Mouse (Mus musculus) midbrain, postnatal 0 days (tissue): ENCODE results near the gene Olfr1265. TPM values are rescaled to one million over a fixed set of nuclear protein-coding genes. Genes with fewer than 3 reads are reported as not detected.

Experiments used
- ATAC-seq: fragments of 200-750 bp; cut with Nextera tagmentation; 2 replicates; pipeline ENCODE4 v1.8.0; 2017; ENCODE audit warnings: moderate number of reproducible peaks, mild to moderate bottlenecking, moderate TSS enrichment, moderate library complexity; ENCODE audit not compliant: low FRiP score
- DNase-seq: peaks from one replicate; pipeline ENCODE4 v3.0.0-alpha.2; 2015; ENCODE audit warnings: low spot score
- H3K27ac ChIP-seq: fragments of 300-500 bp; sonication (generic); 2 replicates; pipeline ENCODE4 v1.5.1; 2014; ENCODE audit warnings: low read depth, mild to moderate bottlenecking, low read length, mixed read lengths
- H3K27me3 ChIP-seq: fragments of 300-500 bp; sonication (generic); 2 replicates; pipeline ENCODE4 v1.6.1; 2014; ENCODE audit warnings: low read length, control low read depth, mixed read lengths; ENCODE audit not compliant: insufficient read depth
- H3K36me3 ChIP-seq: fragments of 300-500 bp; sonication (generic); 2 replicates; pipeline ENCODE4 v1.6.1; 2014; ENCODE audit warnings: low read length, control low read depth, mixed read lengths; ENCODE audit not compliant: insufficient read depth
- H3K4me1 ChIP-seq: fragments of 300-500 bp; sonication (generic); 2 replicates; pipeline ENCODE4 v1.6.1; 2014; ENCODE audit warnings: mild to moderate bottlenecking, control low read depth, antibody characterized with exemption, low read length, mixed read lengths; ENCODE audit not compliant: insufficient read depth
- H3K4me2 ChIP-seq: fragments of 300-500 bp; sonication (generic); 2 replicates; pipeline ENCODE4 v1.6.1; 2014; ENCODE audit warnings: low read depth, mild to moderate bottlenecking, low read length, mixed read lengths; ENCODE audit not compliant: poor library complexity, severe bottlenecking
- H3K4me3 ChIP-seq: fragments of 300-500 bp; sonication (generic); 2 replicates; pipeline ENCODE4 v1.5.1; 2014; ENCODE audit warnings: low read depth, mild to moderate bottlenecking, low read length, moderate library complexity
- H3K9ac ChIP-seq: fragments of 300-500 bp; sonication (generic); replicated peaks from 2 replicates; pipeline ENCODE4 v1.6.1; 2014; ENCODE audit warnings: mild to moderate bottlenecking, low read length, moderate library complexity, mixed read lengths; ENCODE audit not compliant: poor library complexity, severe bottlenecking
- H3K9me3 ChIP-seq: fragments of 300-500 bp; sonication (generic); 2 replicates; pipeline ENCODE4 v1.6.1; 2016; ENCODE audit warnings: low read length, control low read depth
- CTCF ChIP-seq: IDR thresholded peaks from 2 replicates; pipeline ENCODE4 v1.5.1; 2016; ENCODE audit warnings: antibody characterized with exemption, mild to moderate bottlenecking
- WGBS: fragments of 180-500 bp; shearing (Covaris S2); extraction: QIAGEN DNeasy Blood & Tissue Kit; methylation state at CpG from one replicate; pipeline ENCODE4 v1.1.7; 2014; 5-methylcytosine and 5-hydroxymethylcytosine counted together
- polyA plus RNA-seq: library from polyadenylated mRNA; unstranded; fragments of >200 nt; fragmentation: Nextera tagmentation; extraction: Ambion mirVana; gene quantifications from 2 replicates; pipeline ENCODE4 v1.2.1, GENCODE M21; 2015
- total RNA-seq: library from RNA; depleted of rRNA; stranded (reverse); fragments of >200 nt; gene quantifications from 2 replicates; pipeline ENCODE4 v1.2.3, GENCODE M21; 2014; rRNA removed

Gene Olfr1265
- total RNA-seq: not detected in 2 replicates
- polyA plus RNA-seq: not detected in 2 replicates

GRCm38 (mm10) chr2:90035037-90035436 lies at the start of gene Olfr1265:
Olfr1265 (plus strand) TSS chr2:90035337.
- Histone ChIP-seq H3K36me3 (no peaks in the 10 kb centered on the region), H3K9me3 (no peaks in the 10 kb centered on the region), H3K4me1 (no peaks in the 10 kb centered on the region), H3K4me2 (no peak within 1 kb of the TSS), H3K9ac (no peak within 1 kb of the TSS), H3K27me3 (no peaks in the 10 kb centered on the region), H3K27ac (no peak within 1 kb of the TSS), H3K4me3 (no peak within 1 kb of the TSS)
- DNase-seq: no peak
- TF ChIP-seq CTCF: no peak
- no peak for ATAC-seq

- ATAC-seq (no peak), DNase-seq (no peak)
- no peak for TF ChIP-seq CTCF
- H3K27ac ChIP-seq: no peak within 1 kb of the TSS
- no peak within 1 kb of the TSS for H3K4me2 ChIP-seq
- H3K27me3 ChIP-seq: no peaks in the 10 kb centered on the region
- no peaks in the 10 kb centered on the region for H3K4me1 ChIP-seq
- H3K9me3 ChIP-seq: no peaks in the 10 kb centered on the region
- no peaks in the 10 kb centered on the region for H3K36me3 ChIP-seq
- no peak within 1 kb of the TSS for H3K4me3 ChIP-seq
- no peak within 1 kb of the TSS for H3K9ac ChIP-seq
Observed at GRCm38 (mm10) chr2:89990921-89991320, 44.2 kb upstream of the Olfr1265 start, which contains the start of gene Olfr1261. Olfr1261 (plus strand) TSS chr2:89991221.

- Histone ChIP-seq H3K9me3 (no peaks in the 10 kb centered on the region), H3K4me2 (no peak within 1 kb of the TSS), H3K27me3 (no peaks in the 10 kb centered on the region), H3K36me3 (no peaks in the 10 kb centered on the region), H3K4me3 (no peak within 1 kb of the TSS), H3K4me1 (no peaks in the 10 kb centered on the region), H3K9ac (no peak within 1 kb of the TSS), H3K27ac (no peak within 1 kb of the TSS)
- no peak for TF ChIP-seq CTCF
- DNase-seq (no peak), ATAC-seq (no peak)
Observed at GRCm38 (mm10) chr2:89999845-90000244, 35.3 kb upstream of the Olfr1265 start, which contains the start of gene Olfr1262. Olfr1262 (plus strand) TSS chr2:90000145.

GRCm38 (mm10) chr2:90011831-90012230 lies 23.3 kb upstream of the Olfr1265 start, which contains the start of gene Olfr1263:
Olfr1263 (plus strand) TSS chr2:90012131.
- no peaks in the 10 kb centered on the region for H3K9me3 ChIP-seq
- no peak for TF ChIP-seq CTCF
- ATAC-seq (no peak), DNase-seq (no peak)
- H3K4me3 ChIP-seq: no peak within 1 kb of the TSS
- no peak within 1 kb of the TSS for H3K27ac ChIP-seq
- H3K27me3 ChIP-seq: no peaks in the 10 kb centered on the region
- no peak within 1 kb of the TSS for H3K4me2 ChIP-seq
- no peak within 1 kb of the TSS for H3K9ac ChIP-seq
- 84% methylated on average over 2 of the region's 2 CpGs for WGBS
- no peaks in the 10 kb centered on the region for H3K36me3 ChIP-seq
- no peaks in the 10 kb centered on the region for H3K4me1 ChIP-seq

GRCm38 (mm10) chr2:90025477-90025876 lies 9.7 kb upstream of the Olfr1265 start, which contains the start of gene Olfr1264:
Olfr1264 (minus strand) TSS chr2:90025577.
- no peak for TF ChIP-seq CTCF
- DNase-seq: no peak
- Histone ChIP-seq H3K27me3 (no peaks in the 10 kb centered on the region), H3K9ac (no peak within 1 kb of the TSS), H3K4me1 (no peaks in the 10 kb centered on the region), H3K4me2 (no peak within 1 kb of the TSS), H3K27ac (no peak within 1 kb of the TSS), H3K36me3 (no peaks in the 10 kb centered on the region), H3K9me3 (no peaks in the 10 kb centered on the region), H3K4me3 (no peak within 1 kb of the TSS)
- 74% methylated on average over 2 of the region's 2 CpGs for WGBS
- no peak for ATAC-seq

- H3K4me2 ChIP-seq: no peak within 1 kb of the TSS
- no peak within 1 kb of the TSS for H3K27ac ChIP-seq
- no peaks in the 10 kb centered on the region for H3K36me3 ChIP-seq
- no peak within 1 kb of the TSS for H3K4me3 ChIP-seq
- no peaks in the 10 kb centered on the region for H3K27me3 ChIP-seq
- no peaks in the 10 kb centered on the region for H3K9me3 ChIP-seq
- no peak for TF ChIP-seq CTCF
- no peak within 1 kb of the TSS for H3K9ac ChIP-seq
- DNase-seq: no peak
- ATAC-seq: no peak
- no peaks in the 10 kb centered on the region for H3K4me1 ChIP-seq
Observed at GRCm38 (mm10) chr2:90063494-90063893, 28.4 kb downstream of the Olfr1265 start, which contains the start of gene Olfr140. Olfr140 (minus strand) TSS chr2:90063594.
